Mouse (Mus musculus): ENCODE data around the gene Plekha5. TPM values are rescaled to one million over a fixed set of nuclear protein-coding genes. Genes with fewer than 3 reads are reported as not detected.
"Not testable (repeated sequence)": the region's sequence is repeated elsewhere in the genome, so short reads cannot be mapped to it uniquely, and the experiment has no call there.

The Plekha5 gene
- total and polyA plus RNA-seq, 2 experiments = 13.0 to 17.1 TPM

DNA sequence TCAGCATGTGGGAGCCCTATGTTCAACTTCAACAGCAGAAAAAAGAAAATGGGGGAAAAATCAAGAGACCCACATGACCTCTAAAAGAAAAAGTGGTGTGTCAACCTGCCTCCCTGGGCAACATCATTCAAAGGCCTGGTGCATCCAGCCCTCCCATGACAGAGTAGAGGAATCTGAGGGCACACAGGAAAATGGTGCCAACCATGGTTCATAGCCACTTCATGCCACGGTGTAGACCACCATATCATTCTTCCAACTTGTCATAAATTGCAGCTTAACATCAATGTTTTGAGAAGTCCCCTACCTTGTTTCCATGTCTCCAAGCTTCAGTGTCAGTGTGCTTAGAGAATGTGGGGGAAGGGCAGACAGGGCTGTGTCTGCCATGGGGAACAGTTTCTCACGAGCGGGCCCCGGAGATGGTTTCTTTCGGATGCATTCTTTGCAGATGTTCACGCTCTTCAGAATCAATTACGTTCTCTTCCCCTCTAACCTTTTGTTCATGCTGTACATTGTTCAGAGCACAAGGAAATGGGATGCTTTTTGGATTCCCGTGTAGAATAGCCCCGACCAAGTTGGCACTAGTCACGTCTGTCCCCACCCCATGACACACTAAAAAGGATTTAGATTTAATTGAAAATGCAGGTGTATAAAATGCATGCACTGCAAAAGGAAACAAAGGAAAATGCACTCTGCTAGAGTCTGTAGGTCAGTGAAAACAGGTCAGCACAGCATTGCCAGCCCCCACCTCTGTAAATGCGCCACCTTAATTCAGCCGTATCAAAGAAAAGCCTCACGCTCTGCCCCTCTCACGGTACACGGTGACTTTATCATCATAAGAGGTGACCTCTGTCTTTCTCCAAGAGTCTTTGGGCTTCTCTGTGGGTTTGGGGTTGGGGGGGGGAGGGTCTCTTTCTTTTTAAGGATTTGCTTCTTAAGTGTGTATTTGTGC is 173.8 kb downstream of the Plekha5 start:
- WGBS = 95% methylated on average over 15 of the region's 15 CpGs
- Histone ChIP-seq H3K36me3 (ENCODE audit: control insufficient read depth, insufficient read depth, low read length) (peaks cover 7% of the 10 kb centered on the region), H3K27me3 (ENCODE audit: control insufficient read depth, insufficient read depth, low read length) (no peaks in the 10 kb centered on the region), H3K79me2 (ENCODE audit: control insufficient read depth, insufficient read depth, low read length) (no peaks in the 10 kb centered on the region), H3K4me3 (ENCODE audit: insufficient read depth, low read depth, low read length) (no peak overlapping the region), H3K27ac (replicated peaks; ENCODE audit: insufficient read depth, low read depth, low read length) (no peak overlapping the region), H3K4me1 (ENCODE audit: control insufficient read depth, insufficient read depth, low read length) (peaks cover 8% of the 10 kb centered on the region), H3K9ac (ENCODE audit: low read depth, low read length) (no peak overlapping the region)
- no peak for TF ChIP-seq CTCF (IDR thresholded peaks at IDR 0.05; ENCODE audit: low read depth, low read length)
- TF ChIP-seq POLR2A (IDR thresholded peaks at IDR 0.05; ENCODE audit: extremely low read depth, insufficient read depth, low read length) = no peak
- no peak for DNase-seq (ENCODE audit: extremely low read depth, low read depth, low spot score)

- H3K27me3 ChIP-seq (ENCODE audit: control insufficient read depth, insufficient read depth, low read length) = no peaks in the 10 kb centered on the region
- WGBS = 88% methylated on average over 9 of the region's 9 CpGs
- no peak overlapping the region for H3K27ac ChIP-seq (replicated peaks; ENCODE audit: insufficient read depth, low read depth, low read length)
- H3K36me3 ChIP-seq (ENCODE audit: control insufficient read depth, insufficient read depth, low read length) = peaks cover 7% of the 10 kb centered on the region
- no peaks in the 10 kb centered on the region for H3K79me2 ChIP-seq (ENCODE audit: control insufficient read depth, insufficient read depth, low read length)
- H3K9ac ChIP-seq (ENCODE audit: low read depth, low read length) = no peak overlapping the region
- H3K4me3 ChIP-seq (ENCODE audit: insufficient read depth, low read depth, low read length) = no peak overlapping the region
- H3K4me1 ChIP-seq (ENCODE audit: control insufficient read depth, insufficient read depth, low read length) = peaks cover 4% of the 10 kb centered on the region
- DNase-seq (ENCODE audit: extremely low read depth, low read depth, low spot score) = no peak
- TF ChIP-seq CTCF (IDR thresholded peaks at IDR 0.05; ENCODE audit: low read depth, low read length) (no peak), POLR2A (IDR thresholded peaks at IDR 0.05; ENCODE audit: extremely low read depth, insufficient read depth, low read length) (no peak)
Measured at GRCm38 (mm10) chr6:140598516-140598915, 174.7 kb downstream of the Plekha5 start.

DNA sequence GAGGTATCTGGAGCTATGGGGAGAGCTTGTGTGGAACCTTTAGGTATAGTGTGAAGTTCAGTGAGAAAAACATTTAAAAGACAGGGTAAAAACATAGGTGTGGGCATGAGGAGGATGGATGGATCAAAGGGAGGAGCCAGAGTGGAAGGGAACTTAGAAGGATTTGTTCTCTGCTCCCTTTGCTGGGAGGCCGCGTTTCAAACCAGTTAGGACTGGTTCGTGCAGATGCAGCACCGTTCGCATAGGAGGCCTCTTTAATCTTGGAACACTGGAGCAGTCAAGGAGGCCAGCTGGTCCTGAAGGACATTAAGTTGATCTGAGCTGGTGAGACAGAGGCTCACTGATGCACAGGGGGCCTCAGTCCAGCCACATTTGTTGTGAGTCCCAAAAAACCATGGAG is 175.5 kb downstream of the Plekha5 start:
- H3K36me3 ChIP-seq (ENCODE audit: control insufficient read depth, insufficient read depth, low read length) = peaks cover 7% of the 10 kb centered on the region
- H3K4me3 ChIP-seq (ENCODE audit: insufficient read depth, low read depth, low read length) = no peak overlapping the region
- no peak overlapping the region for H3K9ac ChIP-seq (ENCODE audit: low read depth, low read length)
- H3K4me1 ChIP-seq (ENCODE audit: control insufficient read depth, insufficient read depth, low read length) = no peaks in the 10 kb centered on the region
- 96% methylated on average over 5 of the region's 5 CpGs for WGBS
- TF ChIP-seq POLR2A (IDR thresholded peaks at IDR 0.05; ENCODE audit: extremely low read depth, insufficient read depth, low read length) = no peak
- TF ChIP-seq CTCF (IDR thresholded peaks at IDR 0.05; ENCODE audit: low read depth, low read length) = no peak
- DNase-seq (ENCODE audit: extremely low read depth, low read depth, low spot score) = no peak
- H3K27ac ChIP-seq (replicated peaks; ENCODE audit: insufficient read depth, low read depth, low read length) = no peak overlapping the region
- no peaks in the 10 kb centered on the region for H3K27me3 ChIP-seq (ENCODE audit: control insufficient read depth, insufficient read depth, low read length)
- H3K79me2 ChIP-seq (ENCODE audit: control insufficient read depth, insufficient read depth, low read length) = no peaks in the 10 kb centered on the region

DNA sequence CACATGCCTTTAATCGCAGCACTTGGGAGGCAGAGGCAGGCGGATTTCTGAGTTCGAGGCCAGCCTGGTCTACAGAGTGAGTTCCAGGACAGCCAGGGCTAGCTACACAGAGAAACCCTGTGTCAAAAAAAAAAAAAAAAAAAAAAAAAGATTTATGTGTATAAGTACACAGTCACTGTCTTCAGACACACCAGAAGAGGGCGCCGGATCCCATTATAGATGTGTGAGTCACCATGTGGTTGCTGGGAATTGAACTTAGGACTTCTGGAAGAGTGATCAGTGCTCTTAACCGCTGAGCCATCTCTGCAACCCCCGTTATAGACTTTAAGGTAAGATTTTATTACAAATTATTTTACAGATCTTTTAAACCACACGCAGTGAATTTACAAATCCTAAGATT is 176.8 kb downstream of the Plekha5 start:
- not testable (repeated sequence) for H3K4me1 ChIP-seq (ENCODE audit: control insufficient read depth, insufficient read depth, low read length); H3K4me3 ChIP-seq (ENCODE audit: insufficient read depth, low read depth, low read length); H3K27ac ChIP-seq (replicated peaks; ENCODE audit: insufficient read depth, low read depth, low read length); H3K9ac ChIP-seq (ENCODE audit: low read depth, low read length); H3K36me3 ChIP-seq (ENCODE audit: control insufficient read depth, insufficient read depth, low read length); H3K27me3 ChIP-seq (ENCODE audit: control insufficient read depth, insufficient read depth, low read length); H3K79me2 ChIP-seq (ENCODE audit: control insufficient read depth, insufficient read depth, low read length)
- DNase-seq (ENCODE audit: extremely low read depth, low read depth, low spot score) = peak; percentile 35
- 89% methylated on average over 8 of the region's 8 CpGs for WGBS

DNA sequence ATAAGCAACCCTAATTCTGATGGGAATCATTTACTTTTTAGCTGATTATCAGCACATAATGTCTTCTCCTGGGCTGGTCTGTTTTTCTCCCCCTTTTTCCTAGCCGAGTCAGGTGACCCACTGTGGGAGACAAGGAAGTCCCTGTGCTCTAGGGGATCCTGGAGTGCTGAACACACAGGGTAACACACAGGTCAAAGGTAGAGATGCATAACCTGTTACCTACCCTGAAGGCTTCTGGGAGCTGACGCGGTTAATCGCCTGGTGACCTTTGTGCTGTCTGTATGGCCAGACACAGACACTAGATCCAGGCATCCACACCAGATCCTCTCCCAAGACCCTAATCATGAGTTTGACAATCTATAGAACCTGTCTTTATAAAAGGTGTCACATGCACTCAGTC is 177.3 kb downstream of the Plekha5 start:
- TF ChIP-seq CTCF (IDR thresholded peaks at IDR 0.05; ENCODE audit: low read depth, low read length) = no peak
- no peak for TF ChIP-seq POLR2A (IDR thresholded peaks at IDR 0.05; ENCODE audit: extremely low read depth, insufficient read depth, low read length)
- no peak overlapping the region for H3K27ac ChIP-seq (replicated peaks; ENCODE audit: insufficient read depth, low read depth, low read length)
- peak; percentile 40 for DNase-seq (ENCODE audit: extremely low read depth, low read depth, low spot score)
- no peaks in the 10 kb centered on the region for H3K27me3 ChIP-seq (ENCODE audit: control insufficient read depth, insufficient read depth, low read length)
- WGBS = 55% methylated on average over 4 of the region's 4 CpGs
- H3K9ac ChIP-seq (ENCODE audit: low read depth, low read length) = no peak overlapping the region
- peaks cover 5% of the 10 kb centered on the region for H3K36me3 ChIP-seq (ENCODE audit: control insufficient read depth, insufficient read depth, low read length)
- H3K4me3 ChIP-seq (ENCODE audit: insufficient read depth, low read depth, low read length) = no peak overlapping the region
- no peaks in the 10 kb centered on the region for H3K79me2 ChIP-seq (ENCODE audit: control insufficient read depth, insufficient read depth, low read length)
- no peaks in the 10 kb centered on the region for H3K4me1 ChIP-seq (ENCODE audit: control insufficient read depth, insufficient read depth, low read length)

DNA sequence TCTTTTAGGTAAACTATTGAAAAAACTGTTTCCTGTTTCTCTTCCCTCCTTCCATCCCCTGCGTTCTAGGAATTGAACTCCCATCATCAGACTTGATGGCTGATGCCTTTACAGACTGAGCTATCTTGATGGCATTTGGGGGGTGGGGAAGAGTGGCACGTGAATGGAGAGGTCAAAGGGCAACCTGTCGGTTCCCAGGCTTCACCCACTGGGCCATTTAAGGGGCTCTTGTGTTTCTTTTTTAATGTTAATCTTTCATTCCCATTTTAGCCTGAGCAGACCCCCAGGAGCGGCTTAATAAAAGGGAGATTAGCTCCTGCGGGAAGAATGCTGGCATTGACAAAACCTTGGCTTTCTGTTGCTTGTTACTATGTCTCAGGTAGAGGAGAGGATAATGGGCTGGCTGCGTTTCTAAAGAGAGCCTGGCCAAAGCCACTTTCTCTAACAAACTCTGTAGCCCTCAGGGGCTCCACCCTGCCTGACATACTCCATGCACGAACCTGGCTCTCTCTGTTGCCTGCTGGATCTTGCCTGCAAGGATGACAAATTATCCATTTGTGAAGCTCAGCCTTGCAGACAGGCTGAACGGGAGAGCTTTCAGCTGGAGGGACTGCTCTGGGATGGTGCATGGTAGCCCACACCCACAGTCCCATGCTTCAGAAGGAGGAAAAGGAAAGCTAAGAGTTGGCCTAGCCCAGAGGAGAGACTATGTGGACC is 179.5 kb downstream of the Plekha5 start:
- no peak overlapping the region for H3K4me3 ChIP-seq (ENCODE audit: insufficient read depth, low read depth, low read length)
- no peaks in the 10 kb centered on the region for H3K79me2 ChIP-seq (ENCODE audit: control insufficient read depth, insufficient read depth, low read length)
- H3K27me3 ChIP-seq (ENCODE audit: control insufficient read depth, insufficient read depth, low read length) = no peaks in the 10 kb centered on the region
- 61% methylated on average over 8 of the region's 8 CpGs for WGBS
- H3K27ac ChIP-seq (replicated peaks; ENCODE audit: insufficient read depth, low read depth, low read length) = no peak overlapping the region
- TF ChIP-seq POLR2A (IDR thresholded peaks at IDR 0.05; ENCODE audit: extremely low read depth, insufficient read depth, low read length) = no peak
- no peak for TF ChIP-seq CTCF (IDR thresholded peaks at IDR 0.05; ENCODE audit: low read depth, low read length)
- H3K4me1 ChIP-seq (ENCODE audit: control insufficient read depth, insufficient read depth, low read length) = no peaks in the 10 kb centered on the region
- DNase-seq (ENCODE audit: extremely low read depth, low read depth, low spot score) = no peak
- H3K9ac ChIP-seq (ENCODE audit: low read depth, low read length) = no peak overlapping the region
- no peaks in the 10 kb centered on the region for H3K36me3 ChIP-seq (ENCODE audit: control insufficient read depth, insufficient read depth, low read length)

DNA sequence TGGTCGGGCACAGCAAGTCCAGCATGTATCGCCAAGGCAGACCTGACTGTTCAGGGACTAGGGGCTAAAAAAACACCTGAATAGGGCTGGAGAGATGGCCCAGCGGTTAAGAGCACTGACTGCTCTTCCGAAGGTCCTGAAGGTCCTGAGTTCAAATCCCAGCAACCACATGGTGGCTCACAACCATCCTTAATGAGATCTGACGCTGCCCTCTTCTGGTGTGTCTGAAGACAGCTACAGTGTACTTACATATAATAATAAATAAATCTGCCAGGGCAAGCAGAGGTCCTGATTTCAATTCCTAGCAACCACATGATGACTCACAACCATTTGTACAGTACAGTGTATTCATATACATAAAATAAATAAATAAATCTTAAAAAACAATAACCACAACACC is 181.3 kb downstream of the Plekha5 start:
- 93% methylated on average over 5 of the region's 5 CpGs for WGBS
- H3K27ac ChIP-seq (replicated peaks; ENCODE audit: insufficient read depth, low read depth, low read length) = not testable (repeated sequence)

More for the DNA sequence above, 181.3 kb downstream of the Plekha5 start:
- H3K27me3 ChIP-seq (ENCODE audit: control insufficient read depth, insufficient read depth, low read length); H3K79me2 ChIP-seq (ENCODE audit: control insufficient read depth, insufficient read depth, low read length); H3K36me3 ChIP-seq (ENCODE audit: control insufficient read depth, insufficient read depth, low read length); DNase-seq (ENCODE audit: extremely low read depth, low read depth, low spot score); H3K4me1 ChIP-seq (ENCODE audit: control insufficient read depth, insufficient read depth, low read length); H3K9ac ChIP-seq (ENCODE audit: low read depth, low read length); H3K4me3 ChIP-seq (ENCODE audit: insufficient read depth, low read depth, low read length): not testable (repeated sequence)

Data from liver, adult 2 months (tissue).